Mouse (Mus musculus) lung, embryonic 14.5 days (tissue): ENCODE measurements around the gene Ift27. TPM values are rescaled to one million over a fixed set of nuclear protein-coding genes. Genes with fewer than 3 reads are reported as not detected.

ENCODE experiments used
- ATAC-seq: fragments of 200-750 bp; cut with Nextera tagmentation; 2 replicates; pipeline ENCODE4 v1.8.0; 2017; ENCODE audit warnings: mild to moderate bottlenecking, moderate TSS enrichment, moderate library complexity; ENCODE audit not compliant: insufficient read depth
- DNase-seq: peaks from one replicate; pipeline ENCODE4 v3.0.0-alpha.2; 2015
- H3K27ac ChIP-seq: fragments of 300-500 bp; sonication (generic); 2 replicates; pipeline ENCODE4 v1.5.1; 2014; ENCODE audit warnings: low read depth, mild to moderate bottlenecking, moderate library complexity
- H3K27me3 ChIP-seq: fragments of 300-500 bp; sonication (generic); 2 replicates; pipeline ENCODE4 v1.6.1; 2014; ENCODE audit warnings: low read length, control low read depth; ENCODE audit not compliant: insufficient read depth
- H3K36me3 ChIP-seq: fragments of 300-500 bp; sonication (generic); 2 replicates; pipeline ENCODE4 v1.6.1; 2014; ENCODE audit warnings: control low read depth; ENCODE audit not compliant: insufficient read depth
- H3K4me1 ChIP-seq: fragments of 300-500 bp; sonication (generic); 2 replicates; pipeline ENCODE4 v1.6.1; 2014; ENCODE audit warnings: antibody characterized with exemption, control low read depth; ENCODE audit not compliant: insufficient read depth
- H3K4me2 ChIP-seq: fragments of 300-500 bp; sonication (generic); 2 replicates; pipeline ENCODE4 v1.6.1; 2014; ENCODE audit warnings: mild to moderate bottlenecking
- H3K4me3 ChIP-seq: fragments of 300-500 bp; sonication (generic); 2 replicates; pipeline ENCODE4 v1.5.1; 2014; ENCODE audit warnings: low read depth, low read length
- H3K9ac ChIP-seq: fragments of 300-500 bp; sonication (generic); 2 replicates; pipeline ENCODE4 v1.6.1; 2014
- H3K9me3 ChIP-seq: fragments of 300-500 bp; sonication (generic); 2 replicates; pipeline ENCODE4 v1.6.1; 2016; ENCODE audit warnings: low read depth, low read length, control low read depth
- CTCF ChIP-seq: IDR thresholded peaks from 2 replicates; pipeline ENCODE4 v1.5.1; 2016; ENCODE audit warnings: antibody characterized with exemption, low read depth
- WGBS: fragments of 180-500 bp; shearing (Covaris S2); extraction: QIAGEN DNeasy Blood & Tissue Kit; methylation state at CpG from one replicate; pipeline ENCODE4 v1.1.7; 2014; 5-methylcytosine and 5-hydroxymethylcytosine counted together
- polyA plus RNA-seq: library from polyadenylated mRNA; unstranded; fragments of >200 nt; fragmentation: Nextera tagmentation; extraction: Ambion mirVana; gene quantifications from 2 replicates; pipeline ENCODE4 v1.2.1, GENCODE M21; 2014

The Ift27 gene
- polyA plus RNA-seq, 1 experiment from 2014 or later: 95.0 TPM

GRCm38 (mm10) chr15:78204053-78204847, 30.3 kb upstream of the Ift27 start:
- WGBS: 2% methylated on average over 40 of the region's 41 CpGs
- no peak for TF ChIP-seq CTCF
- Histone ChIP-seq H3K4me2 (peak overlapping the region; percentile 57), H3K27ac (no peak overlapping the region), H3K4me1 (0 out of 2 replicates have a peak, but pooled peaks cover 3% of the 10 kb centered on the region), H3K9me3 (no peaks in the 10 kb centered on the region), H3K36me3 (no peaks in the 10 kb centered on the region), H3K27me3 (peaks cover 44% of the 10 kb centered on the region), H3K9ac (peak overlapping the region; percentile 17; the same call in 1 of the 2 replicates), H3K4me3 (peak overlapping the region; percentile 20; the same call in 1 of the 2 replicates)
- DNase-seq (peak; percentile 84), ATAC-seq (peak; percentile 47; the same call in 1 of the 2 replicates)

DNA sequence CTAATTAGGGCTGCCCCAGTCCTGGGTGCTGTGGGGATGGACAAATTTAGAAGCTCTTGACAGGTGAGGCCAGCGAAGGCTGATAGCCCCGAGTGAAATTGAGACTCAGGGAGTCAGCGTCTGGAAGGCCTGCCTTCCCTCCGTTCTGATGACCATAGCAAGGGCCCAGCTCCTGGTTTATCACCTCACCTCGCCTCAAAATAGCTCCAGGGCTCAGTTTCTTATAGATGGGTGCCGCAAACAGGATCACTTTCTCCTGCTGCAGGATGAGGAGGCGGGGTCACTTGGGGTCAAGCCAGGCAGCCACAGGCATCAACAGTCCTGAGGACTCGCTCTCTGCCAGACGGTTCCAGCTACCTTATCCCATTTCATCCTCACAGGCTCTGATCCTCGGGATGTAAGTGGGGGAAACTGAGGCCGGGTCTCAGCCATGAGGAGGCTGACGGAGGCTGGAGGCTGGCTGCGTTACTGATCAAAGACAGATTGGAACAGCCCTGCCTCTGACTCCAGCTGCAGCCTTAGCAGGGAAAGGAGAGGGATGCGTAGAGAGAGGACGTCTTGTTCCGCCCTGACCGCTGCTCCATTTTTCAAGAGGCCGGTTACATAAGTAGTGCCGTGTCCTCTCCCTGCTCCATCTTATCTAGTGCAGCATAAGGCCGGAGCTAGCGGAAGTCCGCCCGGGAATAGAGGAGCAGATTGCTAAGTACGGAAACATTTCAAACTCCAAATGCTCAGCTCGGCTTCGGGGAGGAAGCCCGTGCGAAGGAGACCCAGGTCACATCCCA, 21.4 kb upstream of the Ift27 start:
- no peaks in the 10 kb centered on the region for H3K27me3 ChIP-seq
- ATAC-seq: no peak

GRCm38 (mm10) chr15:78194320-78194719, 20.4 kb upstream of the Ift27 start:
- H3K4me2 ChIP-seq: no peak overlapping the region
- H3K27me3 ChIP-seq: no peaks in the 10 kb centered on the region
- no peaks in the 10 kb centered on the region for H3K36me3 ChIP-seq
- no peak overlapping the region for H3K27ac ChIP-seq
- no peaks in the 10 kb centered on the region for H3K9me3 ChIP-seq
- no peak overlapping the region for H3K4me3 ChIP-seq
- H3K9ac ChIP-seq: no peak overlapping the region
- no peak for ATAC-seq
- no peak for TF ChIP-seq CTCF
- DNase-seq: no peak
- 69% methylated on average over 3 of the region's 3 CpGs for WGBS
- H3K4me1 ChIP-seq: no peaks in the 10 kb centered on the region

More for the DNA sequence above, 21.4 kb upstream of the Ift27 start:
- no peak for DNase-seq
- H3K4me1 ChIP-seq: no peaks in the 10 kb centered on the region
- H3K9ac ChIP-seq: no peak overlapping the region
- no peak overlapping the region for H3K4me2 ChIP-seq
- H3K36me3 ChIP-seq: no peaks in the 10 kb centered on the region
- WGBS: 58% methylated on average over 28 of the region's 28 CpGs
- no peaks in the 10 kb centered on the region for H3K9me3 ChIP-seq
- no peak for TF ChIP-seq CTCF
- no peak overlapping the region for H3K27ac ChIP-seq
- no peak overlapping the region for H3K4me3 ChIP-seq

- ATAC-seq (no peak), DNase-seq (no peak)
- H3K4me1 ChIP-seq: no peaks in the 10 kb centered on the region
- no peaks in the 10 kb centered on the region for H3K36me3 ChIP-seq
- no peak overlapping the region for H3K9ac ChIP-seq
- H3K27ac ChIP-seq: no peak overlapping the region
- no peaks in the 10 kb centered on the region for H3K27me3 ChIP-seq
- no peak overlapping the region for H3K4me2 ChIP-seq
- 83% methylated on average over 7 of the region's 7 CpGs for WGBS
- no peaks in the 10 kb centered on the region for H3K9me3 ChIP-seq
- no peak overlapping the region for H3K4me3 ChIP-seq
- no peak for TF ChIP-seq CTCF
Measured at GRCm38 (mm10) chr15:78189636-78190035, 15.7 kb upstream of the Ift27 start.

- no peak overlapping the region for H3K4me2 ChIP-seq
- H3K9ac ChIP-seq: no peak overlapping the region
- no peak for TF ChIP-seq CTCF
- ATAC-seq: no peak
- WGBS: 81% methylated on average over 3 of the region's 3 CpGs
- no peaks in the 10 kb centered on the region for H3K4me1 ChIP-seq
- H3K9me3 ChIP-seq: no peaks in the 10 kb centered on the region
- no peak overlapping the region for H3K27ac ChIP-seq
- H3K4me3 ChIP-seq: no peak overlapping the region
- DNase-seq: no peak
- no peaks in the 10 kb centered on the region for H3K36me3 ChIP-seq
- H3K27me3 ChIP-seq: no peaks in the 10 kb centered on the region
Measured at GRCm38 (mm10) chr15:78188546-78188945, 14.6 kb upstream of the Ift27 start.

- no peak overlapping the region for H3K27ac ChIP-seq
- no peak overlapping the region for H3K4me3 ChIP-seq
- no peaks in the 10 kb centered on the region for H3K9me3 ChIP-seq
- 53% methylated on average over 5 of the region's 5 CpGs for WGBS
- ATAC-seq: no peak
- H3K4me1 ChIP-seq: no peaks in the 10 kb centered on the region
- no peaks in the 10 kb centered on the region for H3K27me3 ChIP-seq
- no peak for DNase-seq
- no peak for TF ChIP-seq CTCF
- H3K36me3 ChIP-seq: no peaks in the 10 kb centered on the region
- no peak overlapping the region for H3K4me2 ChIP-seq
- H3K9ac ChIP-seq: no peak overlapping the region
Measured at GRCm38 (mm10) chr15:78186906-78187305, 13.0 kb upstream of the Ift27 start.

DNA sequence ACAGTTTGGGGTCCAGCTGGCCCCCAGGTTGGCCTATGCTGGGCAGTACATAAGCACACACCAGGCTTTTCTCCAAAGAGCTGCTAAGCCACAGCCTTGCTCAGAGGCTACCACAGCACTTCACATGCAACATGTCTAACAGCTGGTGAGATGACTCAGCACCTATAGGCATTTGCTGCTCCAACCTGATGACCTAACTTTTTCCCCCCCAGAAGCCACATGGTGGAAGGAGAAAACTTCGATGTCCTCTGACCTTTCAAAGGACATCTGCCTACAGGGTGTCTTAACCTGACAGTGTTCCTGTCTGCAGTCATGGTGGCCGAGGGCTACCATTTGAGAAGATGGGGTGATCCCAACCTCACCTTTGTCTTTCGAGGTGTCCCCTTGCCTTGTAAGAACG, 11.7 kb upstream of the Ift27 start:
- no peak for ATAC-seq
- Histone ChIP-seq H3K4me3 (no peak overlapping the region), H3K4me1 (no peaks in the 10 kb centered on the region), H3K4me2 (no peak overlapping the region), H3K9me3 (no peaks in the 10 kb centered on the region), H3K9ac (no peak overlapping the region), H3K36me3 (no peaks in the 10 kb centered on the region), H3K27ac (no peak overlapping the region), H3K27me3 (no peaks in the 10 kb centered on the region)
- DNase-seq: no peak
- 77% methylated on average over 4 of the region's 4 CpGs for WGBS
- TF ChIP-seq CTCF: no peak
